Mouse (Mus musculus) frontal cortex, postnatal 25 days (tissue): ENCODE measurements around the gene Olfr66.

Experiments used
- DNase-seq, 2 experiments: peaks; one replicate each; pipeline ENCODE4 v3.0.0; 2022; ENCODE audit warnings: low spot score in 2 of 2

Gene Olfr66

GRCm38 (mm10) chr7:103886152-103886551 lies at the start of gene Olfr66:
Gene Olfr66 (minus strand): TSS chr7:103886252.
- no peak for DNase-seq

DNA sequence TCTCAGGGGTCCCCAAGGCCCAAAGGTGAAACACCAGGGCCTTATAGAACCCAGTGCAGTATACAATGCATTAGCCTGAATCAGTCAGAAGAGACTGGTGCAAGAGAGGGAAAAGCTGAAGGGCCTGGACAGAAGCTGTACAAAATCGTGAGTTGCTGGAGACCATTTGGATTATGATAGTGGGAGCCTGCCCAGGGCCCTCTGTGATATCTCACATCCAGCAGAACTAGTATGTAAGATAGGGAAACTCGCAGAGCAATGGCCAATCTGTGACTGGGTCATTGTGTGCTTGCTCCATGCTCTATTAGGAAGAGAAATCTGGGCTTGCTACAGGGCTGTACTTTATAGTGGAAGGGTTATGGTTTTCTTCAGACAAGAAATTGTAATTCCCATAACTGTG lies 48.2 kb upstream of the Olfr66 start, which contains the start of gene Olfr632:
Gene Olfr632 (plus strand): TSS at position 84 of the 400 bp plus-strand sequence.
- no peak for DNase-seq

- DNase-seq: no peak
These were observed 42.5 kb upstream of the Olfr66 start, which contains the start of gene Olfr631 for GRCm38 (mm10) chr7:103928525-103928924. Gene Olfr631 (plus strand): TSS chr7:103928825.

- no peak for DNase-seq
These were observed 29.3 kb upstream of the Olfr66 start for GRCm38 (mm10) chr7:103915338-103915737.

DNA sequence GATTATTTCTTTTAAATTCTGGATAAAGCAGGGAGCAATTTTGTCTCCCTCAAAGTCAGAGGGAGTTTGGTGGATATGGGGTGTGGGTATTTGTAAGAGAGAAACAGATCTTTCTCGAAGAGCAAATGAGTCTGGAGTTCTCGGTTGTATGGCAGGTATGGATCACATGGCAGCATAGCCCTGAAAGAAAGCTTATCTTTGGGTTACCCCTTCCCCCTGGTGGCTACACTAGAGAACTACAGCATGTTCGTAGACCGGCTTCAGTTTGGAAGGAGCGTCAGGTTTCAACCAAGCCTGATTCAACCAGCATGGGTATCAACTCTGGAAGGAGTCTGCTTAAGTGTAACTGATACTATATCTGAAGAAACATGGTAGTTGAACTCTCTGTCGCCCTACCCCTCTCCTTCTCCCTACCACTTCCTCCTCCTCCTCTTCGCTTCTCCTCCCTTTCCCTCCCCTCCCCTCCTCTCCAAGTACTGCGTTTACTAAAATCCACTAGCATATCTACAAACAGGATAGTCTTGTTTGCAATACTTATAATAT lies 27.0 kb upstream of the Olfr66 start:
- no peak for DNase-seq

DNA sequence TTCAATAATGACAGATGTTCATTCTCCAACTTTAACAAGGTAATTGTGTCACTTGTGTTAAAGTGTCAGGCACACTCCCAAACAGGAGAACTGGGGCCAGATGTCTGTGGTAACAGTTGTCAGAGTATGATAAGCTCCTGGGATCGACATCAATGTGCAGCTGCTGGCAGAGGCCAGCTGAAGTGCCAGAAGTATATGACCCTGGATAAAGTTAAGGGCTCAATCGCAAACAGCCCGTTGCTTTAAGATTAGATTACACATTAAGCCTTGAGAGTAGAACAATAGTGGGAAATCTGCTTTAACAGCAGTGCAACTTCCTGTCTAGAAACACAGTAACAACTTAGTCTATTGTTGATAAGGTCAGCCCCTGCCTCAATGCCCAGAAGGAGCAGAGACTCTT lies 24.0 kb upstream of the Olfr66 start:
- DNase-seq: no peak

DNA sequence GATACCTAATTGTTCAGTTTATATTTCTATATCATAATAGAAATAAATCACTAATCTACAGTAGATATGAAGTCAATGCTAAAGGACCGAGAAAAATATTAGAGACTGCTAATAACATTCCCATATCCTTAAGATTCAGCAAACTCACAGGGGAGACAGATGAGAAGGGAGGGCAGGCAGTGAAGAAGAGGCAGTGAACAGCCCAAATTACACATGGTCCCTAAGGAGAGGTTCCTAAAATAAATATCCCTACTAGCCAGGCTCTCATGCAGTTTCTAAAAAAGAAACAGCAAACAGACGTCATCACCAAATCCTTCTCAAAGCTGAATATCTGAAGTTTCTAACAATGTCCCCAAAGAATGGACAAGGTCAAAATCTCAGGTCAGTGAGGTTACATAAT lies 17.1 kb upstream of the Olfr66 start, which contains the start of gene Olfr65:
Gene Olfr65 (plus strand): TSS at position 301 of the 400 bp plus-strand sequence.
- no peak for DNase-seq

DNA sequence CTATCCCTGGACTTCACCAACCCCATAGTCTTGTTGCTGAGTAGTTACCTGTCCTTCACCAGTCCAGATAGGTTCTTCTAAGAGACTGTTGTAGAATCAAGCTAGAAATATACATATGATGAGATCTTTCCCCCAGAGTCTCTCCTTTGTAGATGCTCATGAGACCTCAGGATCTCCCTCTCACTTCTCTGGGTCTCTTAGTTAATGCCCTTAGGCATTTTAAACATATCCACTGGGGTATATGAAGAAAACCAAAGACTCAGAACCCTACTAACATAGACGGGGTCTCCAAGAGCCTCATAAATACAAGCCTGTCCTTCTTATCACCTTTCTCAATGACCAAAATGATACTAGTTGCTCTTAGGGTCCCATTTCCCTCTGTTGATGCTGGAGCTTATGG lies 8.3 kb upstream of the Olfr66 start, which contains the start of gene Olfr64:
Gene Olfr64 (minus strand): TSS at position 101 of the 400 bp plus-strand sequence.
- no peak for DNase-seq

DNA sequence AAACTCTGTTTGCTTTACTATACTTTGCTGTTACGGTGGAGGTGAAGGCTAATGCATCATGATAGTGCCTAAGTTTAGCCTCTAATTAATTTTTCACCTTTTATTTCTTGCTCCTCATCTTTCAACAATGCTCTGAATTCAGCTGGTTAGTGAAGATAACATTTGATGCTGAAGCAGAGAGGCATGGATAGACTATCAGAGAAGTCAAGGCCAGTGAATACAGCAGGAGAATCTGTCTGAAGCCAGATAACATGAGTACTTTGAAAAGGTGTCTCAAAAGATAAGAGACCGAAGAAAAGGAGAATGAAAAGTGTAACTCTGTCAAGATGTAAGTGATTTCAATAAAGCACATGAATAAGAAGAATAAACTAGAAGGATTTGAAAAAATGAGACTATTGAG lies 9.0 kb downstream of the Olfr66 start:
- DNase-seq: no peak

GRCm38 (mm10) chr7:103874451-103874850 lies 11.6 kb downstream of the Olfr66 start:
- DNase-seq: no peak

- no peak for DNase-seq
These were observed 13.0 kb downstream of the Olfr66 start for GRCm38 (mm10) chr7:103873064-103873463.

GRCm38 (mm10) chr7:103870667-103871066 lies 15.4 kb downstream of the Olfr66 start:
- DNase-seq: no peak

DNA sequence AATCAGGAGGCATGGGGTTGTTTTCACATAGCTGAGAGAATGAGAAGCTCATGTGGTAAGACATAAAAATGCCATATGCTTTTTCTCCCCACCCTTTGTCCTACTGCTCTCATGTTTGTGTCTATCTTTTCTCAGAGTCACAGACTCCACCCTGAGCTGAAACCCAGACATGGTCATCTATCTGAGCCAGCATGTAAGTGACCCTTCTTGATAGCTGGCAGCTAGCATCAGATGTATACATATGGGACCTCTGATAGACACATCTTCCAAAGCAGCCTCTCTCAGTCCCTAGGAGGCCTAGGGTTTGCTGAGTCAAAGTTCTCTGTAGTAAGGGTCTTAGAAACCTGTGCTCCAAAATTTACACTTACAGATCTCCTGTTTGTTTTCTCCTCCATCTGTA lies 20.3 kb downstream of the Olfr66 start:
- no peak for DNase-seq

- DNase-seq: no peak
These were observed 24.5 kb downstream of the Olfr66 start for GRCm38 (mm10) chr7:103861531-103861930.

DNA sequence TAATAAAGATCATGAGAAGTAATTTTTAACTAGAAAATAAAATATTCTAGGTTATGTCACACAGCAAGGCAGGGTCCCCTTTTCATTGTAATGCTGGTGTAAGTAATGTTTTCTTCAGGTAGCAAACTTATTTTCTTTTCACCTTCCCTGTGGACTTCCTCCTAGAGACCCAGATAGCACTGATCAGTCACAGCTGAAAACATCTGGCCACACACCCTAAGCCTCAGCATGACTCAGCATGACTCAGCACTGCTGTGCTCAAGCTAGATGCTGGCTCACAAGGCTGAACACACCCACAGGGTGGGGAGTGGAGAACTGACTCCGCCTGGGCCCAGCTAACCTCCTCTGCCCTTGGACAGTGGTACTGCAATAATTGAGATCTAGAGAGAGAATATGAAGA lies 25.2 kb downstream of the Olfr66 start:
- DNase-seq: no peak

- DNase-seq: no peak
These were observed 27.0 kb downstream of the Olfr66 start for GRCm38 (mm10) chr7:103859076-103859475.

DNA sequence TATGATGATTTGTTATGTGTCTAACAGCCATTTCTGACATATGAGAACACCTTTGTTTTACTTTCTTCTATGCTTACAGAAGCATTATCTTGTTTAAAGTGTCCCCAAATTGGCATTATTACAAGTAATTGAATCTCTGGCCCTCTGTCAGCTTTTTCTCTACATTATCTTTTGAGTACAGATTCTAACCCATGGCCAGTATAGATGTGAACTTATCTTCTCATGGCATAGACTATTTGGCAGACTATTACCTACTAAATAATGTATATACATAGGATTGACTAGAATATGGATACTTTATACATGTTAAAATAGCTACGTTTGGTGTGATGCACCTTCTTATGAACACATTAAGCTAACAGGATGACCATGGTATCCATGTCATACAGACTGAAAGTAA lies 31.4 kb downstream of the Olfr66 start:
- DNase-seq: no peak

GRCm38 (mm10) chr7:103853090-103853489 lies 33.0 kb downstream of the Olfr66 start, which contains the start of gene Hbb-y:
Gene Hbb-y (minus strand): TSS chr7:103853216.
- no peak for DNase-seq

DNA sequence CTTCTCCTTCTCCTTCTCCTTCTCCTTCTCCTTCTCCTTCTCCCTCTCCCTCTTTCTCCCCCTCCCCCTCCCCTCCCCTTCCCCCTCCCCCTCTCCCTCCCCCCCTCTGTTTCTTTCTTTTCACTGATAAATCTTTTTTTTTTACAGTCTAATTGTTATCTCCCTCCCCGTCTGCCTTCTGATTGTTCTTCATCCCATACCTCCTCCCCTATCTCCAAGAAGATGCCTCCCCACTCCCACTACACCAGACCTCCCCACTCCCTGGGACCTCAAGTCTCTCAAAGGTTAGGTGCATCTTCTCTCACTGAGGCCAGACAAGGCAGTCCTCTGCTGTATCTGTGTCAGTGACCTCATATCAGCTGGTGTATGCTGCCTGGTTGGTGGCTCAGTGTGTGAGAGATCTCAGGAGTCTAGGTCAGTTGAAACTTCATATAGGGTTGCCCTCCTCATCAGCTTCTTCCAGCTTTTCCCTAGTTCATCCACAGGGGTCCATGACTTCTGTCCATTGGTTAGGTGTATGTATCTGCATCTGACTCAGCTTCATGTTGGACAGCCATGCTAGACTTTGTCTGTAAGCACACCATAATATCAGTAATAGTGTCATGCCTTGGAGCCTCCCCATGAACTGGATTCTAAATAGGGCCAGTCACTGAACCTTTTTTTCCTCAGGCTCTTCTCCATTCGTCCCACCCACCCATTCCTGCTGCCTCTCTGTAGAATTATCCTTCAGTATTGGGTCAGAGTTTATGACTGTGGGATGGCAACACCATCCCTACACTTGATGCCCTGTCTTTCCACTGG lies 41.3 kb downstream of the Olfr66 start:
- DNase-seq: no peak

DNA sequence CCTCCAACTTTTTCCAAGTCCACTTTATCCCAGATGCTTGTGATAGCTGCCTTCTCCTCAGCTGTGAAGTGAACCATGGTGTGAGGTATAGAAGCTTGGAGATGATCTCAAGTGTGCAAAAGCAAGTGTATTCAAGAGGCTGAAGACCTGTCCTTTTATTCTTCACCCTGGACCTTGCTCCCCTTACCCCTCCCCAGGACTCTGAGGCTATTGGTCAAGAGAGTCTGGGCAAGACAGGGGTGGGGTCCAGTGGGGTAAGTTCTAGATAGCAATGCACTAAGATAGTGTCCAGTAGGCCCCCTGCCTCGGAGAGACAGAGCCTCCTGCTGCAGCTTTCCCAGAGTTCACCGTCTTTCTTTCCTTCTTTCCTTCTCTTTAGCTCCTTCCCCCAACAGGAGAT lies 43.0 kb downstream of the Olfr66 start, which contains the start of gene Hbb-bh1:
Gene Hbb-bh1 (minus strand): TSS at position 131 of the 400 bp plus-strand sequence.
- no peak for DNase-seq

- no peak for DNase-seq
These were observed 45.8 kb downstream of the Olfr66 start, which contains the start of gene Hbb-bh2 for GRCm38 (mm10) chr7:103840268-103840667. Gene Hbb-bh2 (minus strand): TSS chr7:103840520.
